Mouse (Mus musculus) hindbrain, postnatal 0 days (tissue): ENCODE results near the gene Itsn2. TPM values are rescaled to one million over a fixed set of nuclear protein-coding genes. Genes with fewer than 3 reads are reported as not detected.
"Not testable (repeated sequence)": the region's sequence is repeated elsewhere in the genome, so short reads cannot be mapped to it uniquely, and the experiment has no call there.

Source experiments
- ATAC-seq: fragments of 200-750 bp; cut with Nextera tagmentation; 2 replicates; pipeline ENCODE4 v1.8.0; 2017; ENCODE audit warnings: mild to moderate bottlenecking, moderate TSS enrichment, moderate library complexity
- DNase-seq: peaks from one replicate; pipeline ENCODE4 v3.0.0-alpha.2; 2015; ENCODE audit warnings: low spot score
- H3K27ac ChIP-seq: fragments of 300-500 bp; sonication (generic); 2 replicates; pipeline ENCODE4 v1.5.1; 2014; ENCODE audit warnings: mild to moderate bottlenecking
- H3K27me3 ChIP-seq: fragments of 300-500 bp; sonication (generic); 2 replicates; pipeline ENCODE4 v1.6.1; 2014; ENCODE audit warnings: low read length, mixed read lengths; ENCODE audit not compliant: insufficient read depth
- H3K36me3 ChIP-seq: fragments of 300-500 bp; sonication (generic); 2 replicates; pipeline ENCODE4 v1.6.1; 2014; ENCODE audit warnings: low read length, mixed read lengths; ENCODE audit not compliant: insufficient read depth
- H3K4me1 ChIP-seq: fragments of 300-500 bp; sonication (generic); 2 replicates; pipeline ENCODE4 v1.6.1; 2014; ENCODE audit warnings: antibody characterized with exemption, low read length, mixed read lengths; ENCODE audit not compliant: insufficient read depth
- H3K4me2 ChIP-seq: fragments of 300-500 bp; sonication (generic); 2 replicates; pipeline ENCODE4 v1.6.1; 2014; ENCODE audit warnings: low read depth, mild to moderate bottlenecking, low read length, moderate library complexity, mixed read lengths
- H3K4me3 ChIP-seq: fragments of 300-500 bp; sonication (generic); 2 replicates; pipeline ENCODE4 v1.5.1; 2014; ENCODE audit warnings: low read length
- H3K9ac ChIP-seq: fragments of 300-500 bp; sonication (generic); replicated peaks from 2 replicates; pipeline ENCODE4 v1.6.1; 2014; ENCODE audit warnings: mild to moderate bottlenecking, low read length, moderate library complexity, mixed read lengths
- H3K9me3 ChIP-seq: fragments of 300-500 bp; sonication (generic); 2 replicates; pipeline ENCODE4 v1.6.1; 2016; ENCODE audit warnings: low read length, mixed read lengths
- CTCF ChIP-seq: IDR thresholded peaks from 2 replicates; pipeline ENCODE4 v1.5.1; 2016; ENCODE audit warnings: antibody characterized with exemption, control low read depth, low read depth
- WGBS: fragments of 180-500 bp; shearing (Covaris S2); extraction: QIAGEN DNeasy Blood & Tissue Kit; methylation state at CpG from one replicate; pipeline ENCODE4 v1.1.7; 2014; 5-methylcytosine and 5-hydroxymethylcytosine counted together
- polyA plus RNA-seq: library from polyadenylated mRNA; unstranded; fragments of >200 nt; fragmentation: Nextera tagmentation; extraction: Ambion mirVana; gene quantifications from 2 replicates; pipeline ENCODE4 v1.2.1, GENCODE M21; 2015
- total RNA-seq: library from RNA; depleted of rRNA; stranded (reverse); fragments of >200 nt; gene quantifications from 2 replicates; pipeline ENCODE4 v1.2.3, GENCODE M21; 2014; rRNA removed

Itsn2 gene
- total and polyA plus RNA-seq, 2 experiments from 2014 or later = 19.9 to 27.7 TPM

DNA sequence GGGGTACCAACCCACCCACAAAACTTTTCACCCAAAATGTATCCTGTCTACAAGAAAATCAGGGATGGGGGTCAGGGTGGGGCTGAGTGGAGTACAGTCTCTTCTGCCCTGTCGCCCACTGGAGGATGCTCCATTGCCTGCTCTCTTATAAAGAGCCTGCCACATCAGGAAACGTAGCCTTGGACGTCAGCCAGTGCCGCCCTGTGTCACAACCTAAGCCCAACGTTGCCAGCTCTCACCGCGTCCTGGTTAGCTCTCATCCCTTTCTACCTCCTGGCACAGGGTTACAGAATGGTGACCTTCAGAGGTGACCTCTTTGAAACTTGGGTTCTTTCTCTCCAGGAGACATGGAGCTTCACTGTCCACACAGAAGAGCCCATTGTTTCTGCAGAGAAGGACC is 148.4 kb downstream of the Itsn2 start:
- no peak for TF ChIP-seq CTCF
- no peaks in the 10 kb centered on the region for H3K9me3 ChIP-seq
- H3K4me3 ChIP-seq = no peak overlapping the region
- H3K27ac ChIP-seq = no peak overlapping the region
- no peak overlapping the region for H3K4me2 ChIP-seq
- no peaks in the 10 kb centered on the region for H3K36me3 ChIP-seq
- H3K9ac ChIP-seq = no peak overlapping the region
- no peak for DNase-seq
- H3K27me3 ChIP-seq = no peaks in the 10 kb centered on the region
- H3K4me1 ChIP-seq = no peaks in the 10 kb centered on the region
- WGBS = 49% methylated on average over 7 of the region's 7 CpGs
- ATAC-seq = no peak

GRCm38 (mm10) chr12:4742183-4742582 is 149.7 kb downstream of the Itsn2 start:
- no peak overlapping the region for H3K4me3 ChIP-seq
- ATAC-seq (no peak), DNase-seq (no peak)
- H3K27ac ChIP-seq = no peak overlapping the region
- 92% methylated on average over 3 of the region's 3 CpGs for WGBS
- H3K4me1 ChIP-seq = no peaks in the 10 kb centered on the region
- no peak overlapping the region for H3K9ac ChIP-seq
- no peak for TF ChIP-seq CTCF
- H3K36me3 ChIP-seq = no peaks in the 10 kb centered on the region
- no peaks in the 10 kb centered on the region for H3K27me3 ChIP-seq
- no peaks in the 10 kb centered on the region for H3K9me3 ChIP-seq
- H3K4me2 ChIP-seq = no peak overlapping the region

- ATAC-seq (no peak), DNase-seq (no peak)
- H3K9me3 ChIP-seq = no peaks in the 10 kb centered on the region
- WGBS = 87% methylated on average over 10 of the region's 10 CpGs
- no peaks in the 10 kb centered on the region for H3K36me3 ChIP-seq
- TF ChIP-seq CTCF = no peak
- no peak overlapping the region for H3K4me3 ChIP-seq
- no peaks in the 10 kb centered on the region for H3K27me3 ChIP-seq
- H3K27ac ChIP-seq = no peak overlapping the region
- H3K4me2 ChIP-seq = no peak overlapping the region
- H3K4me1 ChIP-seq = no peaks in the 10 kb centered on the region
- H3K9ac ChIP-seq = no peak overlapping the region
Measured at GRCm38 (mm10) chr12:4744486-4744885, 152.0 kb downstream of the Itsn2 start.

DNA sequence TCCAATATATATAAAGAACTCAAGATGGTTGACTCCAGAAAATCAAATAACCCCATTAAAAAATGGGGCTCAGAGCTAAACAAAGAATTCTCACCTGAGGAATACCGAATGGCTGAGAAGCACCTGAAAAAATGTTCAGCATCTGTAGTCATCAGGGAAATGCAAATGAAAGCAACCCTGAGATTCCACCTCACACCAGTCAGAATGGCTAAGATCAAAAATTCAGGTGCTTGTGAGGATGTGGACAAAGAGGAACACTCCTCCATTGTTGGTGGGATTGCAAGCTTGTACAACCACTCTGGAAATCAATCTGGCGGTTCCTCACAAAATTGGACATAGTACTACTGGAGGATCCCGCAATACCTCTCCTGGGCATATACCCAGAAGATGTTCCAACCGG is 162.0 kb downstream of the Itsn2 start:
- not testable (repeated sequence) for H3K4me1 ChIP-seq, H3K4me2 ChIP-seq, H3K27me3 ChIP-seq, H3K9ac ChIP-seq, DNase-seq, H3K9me3 ChIP-seq, ATAC-seq, H3K27ac ChIP-seq, H3K36me3 ChIP-seq, H3K4me3 ChIP-seq
- WGBS = 97% methylated on average over 4 of the region's 4 CpGs

- ATAC-seq (no peak), DNase-seq (no peak)
- H3K4me2 ChIP-seq = no peak overlapping the region
- no peaks in the 10 kb centered on the region for H3K36me3 ChIP-seq
- H3K4me3 ChIP-seq = no peak overlapping the region
- no peaks in the 10 kb centered on the region for H3K9me3 ChIP-seq
- no peaks in the 10 kb centered on the region for H3K27me3 ChIP-seq
- no peaks in the 10 kb centered on the region for H3K4me1 ChIP-seq
- no peak for TF ChIP-seq CTCF
- no peak overlapping the region for H3K27ac ChIP-seq
- H3K9ac ChIP-seq = no peak overlapping the region
- 90% methylated on average over 1 of the region's 1 CpGs for WGBS
Measured at GRCm38 (mm10) chr12:4757060-4757459, 164.6 kb downstream of the Itsn2 start.

Other genes starting within 250 kb of the Itsn2 start
- gene Ncoa1, start 115.5 kb upstream of the Itsn2 start, total RNA-seq = 38.5 and 41.9 TPM in 2 replicates
- 14.2 TPM in 2 replicates for gene Ncoa1, start 115.5 kb upstream of the Itsn2 start, polyA plus RNA-seq
- gene Gm3625, start 289 bp downstream of the Itsn2 start, total RNA-seq = not detected in 2 replicates
- gene Gm3625, start 289 bp downstream of the Itsn2 start, polyA plus RNA-seq = not detected in 2 replicates
- gene Fam228a, start 145.8 kb downstream of the Itsn2 start, total RNA-seq = 0.99 and 2.2 TPM in 2 replicates
- 0.49 and 0.84 TPM in 2 replicates for gene Fam228a, start 145.8 kb downstream of the Itsn2 start, polyA plus RNA-seq
- gene Pfn4, start 176.4 kb downstream of the Itsn2 start, total RNA-seq = 5.9 and 13.0 TPM in 2 replicates
- 19.9 and 22.7 TPM in 2 replicates for gene Pfn4, start 176.4 kb downstream of the Itsn2 start, polyA plus RNA-seq
- gene Fam228b, start 176.6 kb downstream of the Itsn2 start, total RNA-seq = 3.7 and 4.2 TPM in 2 replicates
- 8.1 and 9.3 TPM in 2 replicates for gene Fam228b, start 176.6 kb downstream of the Itsn2 start, polyA plus RNA-seq
- 64.7 and 77.8 TPM in 2 replicates for gene Sf3b6, start 224.9 kb downstream of the Itsn2 start, total RNA-seq
- gene Sf3b6, start 224.9 kb downstream of the Itsn2 start, polyA plus RNA-seq = 299 and 347 TPM in 2 replicates
- gene Fkbp1b, start 249.0 kb downstream of the Itsn2 start, total RNA-seq = 73.2 and 77.4 TPM in 2 replicates
- 101 and 103 TPM in 2 replicates for gene Fkbp1b, start 249.0 kb downstream of the Itsn2 start, polyA plus RNA-seq